Mouse (Mus musculus): Measurements from ENCODE around the gene Zc4h2. TPM values are rescaled to one million over a fixed set of nuclear protein-coding genes. Genes with fewer than 3 reads are reported as not detected.

The Zc4h2 gene
- 42.4 and 42.7 TPM in 2 replicates for polyA plus RNA-seq (2014; fragmentation: Nextera tagmentation; extraction: Ambion mirVana)

DNA sequence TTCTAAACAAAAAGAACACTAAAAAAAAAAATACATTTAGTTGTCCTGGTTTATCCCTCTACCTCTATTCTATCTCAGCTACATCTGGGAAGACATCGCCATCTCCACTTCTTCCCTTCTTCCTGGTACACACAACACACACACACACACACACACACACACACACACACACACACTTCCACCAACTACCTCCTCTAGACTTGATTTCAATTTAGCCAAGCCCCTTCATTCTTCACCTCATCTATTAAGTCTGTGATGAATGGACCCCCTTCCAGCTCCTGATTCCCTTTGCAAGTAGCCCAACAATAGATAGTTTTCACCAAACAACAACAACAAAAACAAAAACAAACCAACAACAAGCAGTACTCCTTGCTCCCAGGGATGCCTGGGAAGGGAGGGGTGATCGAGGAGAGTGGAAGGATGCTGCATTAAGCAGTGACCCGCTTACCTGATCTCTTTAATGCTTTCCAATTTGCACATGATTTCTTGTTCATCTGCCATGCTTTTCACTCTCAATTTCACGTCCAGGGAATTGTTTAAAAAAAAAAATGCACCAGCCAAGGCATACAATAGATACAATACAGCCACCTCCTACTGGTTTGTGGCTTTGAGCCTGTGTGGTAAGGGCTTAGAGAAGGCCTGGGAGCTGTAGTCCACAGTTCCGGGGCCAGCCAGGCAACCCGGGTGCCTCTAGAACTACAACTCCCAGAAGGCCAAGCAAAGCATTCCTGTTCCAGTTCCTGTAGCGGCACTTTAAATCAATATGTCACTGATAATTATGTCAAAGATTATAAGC is at the start of gene Zc4h2:
TSS of gene Zc4h2 (minus strand) at position 706 of the 796 bp plus-strand sequence.
- Histone ChIP-seq H3K27ac (replicated peaks; ENCODE audit: low read depth, low read length) (no peak within 1 kb of the TSS), H3K36me3 (replicated peaks; ENCODE audit: control insufficient read depth, insufficient read depth, low read depth, low read length) (no peaks in the 10 kb centered on the region), H3K4me1 (ENCODE audit: control insufficient read depth, insufficient read depth, low read length) (no peaks in the 10 kb centered on the region), H3K4me2 (ENCODE audit: low read depth, low read length) (peak within 1 kb of the TSS; percentile 19; the same call in 1 of the 2 replicates), H3K27me3 (ENCODE audit: control insufficient read depth, insufficient read depth, low read length) (no peaks in the 10 kb centered on the region), H3K9me3 (replicated peaks; ENCODE audit: control insufficient read depth, low read length) (no peaks in the 10 kb centered on the region), H3K9ac (replicated peaks; ENCODE audit: low read length) (peak within 1 kb of the TSS; percentile 41), H3K4me3 (ENCODE audit: low read depth, low read length) (peak within 1 kb of the TSS; percentile 40)
- peak; percentile 85 for DNase-seq (ENCODE audit: low spot score)
- peak; percentile 100 for ATAC-seq (replicated peaks; ENCODE audit: insufficient number of reproducible peaks, low FRiP score, low TSS enrichment, low read depth)
- 16% methylated on average over 7 of the region's 7 CpGs for WGBS

DNA sequence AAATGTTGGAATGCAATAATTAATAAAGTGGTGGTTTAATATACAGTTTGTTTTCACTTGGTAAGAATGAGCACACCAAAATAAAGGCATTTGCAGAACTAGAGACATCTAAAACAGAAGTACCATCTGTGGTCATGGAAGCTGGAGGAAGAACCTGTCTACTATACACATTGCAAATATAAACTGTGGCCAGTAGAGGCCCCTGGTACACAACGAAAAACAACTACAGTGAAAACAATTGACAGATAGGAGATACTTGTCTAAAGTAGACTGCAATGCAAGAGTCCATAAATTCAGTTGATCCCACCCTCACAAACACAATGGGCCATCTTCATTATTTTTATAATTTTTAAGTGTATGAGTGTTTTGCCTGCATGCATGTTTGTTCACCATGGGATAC is 28.8 kb upstream of the Zc4h2 start:
- 63% methylated on average over 1 of the region's 1 CpGs for WGBS
- ATAC-seq (replicated peaks; ENCODE audit: insufficient number of reproducible peaks, low FRiP score, low TSS enrichment, low read depth): no peak

DNA sequence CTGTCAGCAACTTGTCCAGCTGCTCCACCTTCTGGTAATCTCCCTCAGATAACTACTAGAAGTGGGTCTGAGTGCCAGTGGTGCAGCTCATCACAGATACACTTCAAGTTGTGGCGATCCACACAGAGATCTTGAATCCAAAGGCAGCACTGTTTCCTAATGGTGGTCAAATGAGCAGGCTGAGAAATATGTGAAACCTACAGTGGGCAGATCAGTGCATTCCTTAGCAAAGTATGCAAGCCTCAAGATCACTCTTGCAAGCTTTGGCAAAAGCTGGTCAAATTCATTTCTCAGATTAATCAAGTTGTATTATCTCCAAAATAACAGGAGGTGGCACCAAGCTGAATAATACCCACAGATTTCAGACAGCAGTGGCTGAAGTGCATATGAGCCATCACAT is 23.9 kb upstream of the Zc4h2 start:
- Histone ChIP-seq H3K27ac (replicated peaks; ENCODE audit: low read depth, low read length) (no peak overlapping the region), H3K9me3 (replicated peaks; ENCODE audit: control insufficient read depth, low read length) (no peaks in the 10 kb centered on the region), H3K36me3 (replicated peaks; ENCODE audit: control insufficient read depth, insufficient read depth, low read depth, low read length) (no peaks in the 10 kb centered on the region), H3K4me2 (ENCODE audit: low read depth, low read length) (no peak overlapping the region), H3K4me1 (ENCODE audit: control insufficient read depth, insufficient read depth, low read length) (no peaks in the 10 kb centered on the region), H3K4me3 (ENCODE audit: low read depth, low read length) (no peak overlapping the region), H3K9ac (replicated peaks; ENCODE audit: low read length) (no peak overlapping the region), H3K27me3 (ENCODE audit: control insufficient read depth, insufficient read depth, low read length) (no peaks in the 10 kb centered on the region)
- ATAC-seq (replicated peaks; ENCODE audit: insufficient number of reproducible peaks, low FRiP score, low TSS enrichment, low read depth): no peak
- 89% methylated on average over 1 of the region's 1 CpGs for WGBS
- no peak for DNase-seq (ENCODE audit: low spot score)

More for the DNA sequence above, 28.8 kb upstream of the Zc4h2 start:
- no peaks in the 10 kb centered on the region for H3K9me3 ChIP-seq (replicated peaks; ENCODE audit: control insufficient read depth, low read length)
- H3K4me1 ChIP-seq (ENCODE audit: control insufficient read depth, insufficient read depth, low read length): no peaks in the 10 kb centered on the region
- no peaks in the 10 kb centered on the region for H3K27me3 ChIP-seq (ENCODE audit: control insufficient read depth, insufficient read depth, low read length)
- no peak overlapping the region for H3K27ac ChIP-seq (replicated peaks; ENCODE audit: low read depth, low read length)
- H3K4me2 ChIP-seq (ENCODE audit: low read depth, low read length): no peak overlapping the region
- H3K9ac ChIP-seq (replicated peaks; ENCODE audit: low read length): no peak overlapping the region
- DNase-seq (ENCODE audit: low spot score): peak; percentile 0
- H3K4me3 ChIP-seq (ENCODE audit: low read depth, low read length): no peak overlapping the region
- H3K36me3 ChIP-seq (replicated peaks; ENCODE audit: control insufficient read depth, insufficient read depth, low read depth, low read length): no peaks in the 10 kb centered on the region

DNA sequence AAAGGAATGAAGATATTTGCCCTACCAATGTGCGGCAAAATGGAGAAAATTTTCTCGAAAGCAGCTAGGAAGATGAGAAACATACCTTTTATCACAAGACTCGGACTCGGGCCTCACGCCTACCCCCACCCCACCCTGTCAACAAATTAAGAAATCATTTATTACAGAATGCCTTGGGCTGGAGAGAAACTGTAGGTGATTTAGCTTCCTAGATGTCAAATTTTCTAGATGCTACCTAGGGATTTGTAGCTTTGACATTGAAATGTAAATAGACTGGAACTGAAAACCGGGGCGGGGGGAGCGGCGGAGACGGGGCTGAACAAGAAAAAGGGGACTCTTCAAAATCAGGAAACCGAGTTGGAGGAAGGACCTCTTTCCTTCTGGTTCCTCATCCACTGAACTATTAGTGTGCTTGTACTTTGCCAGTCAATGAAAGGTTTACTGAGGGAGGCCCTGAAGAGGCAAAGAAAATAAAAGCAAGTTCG is 333 bp upstream of the Zc4h2 start:
- H3K9ac ChIP-seq (replicated peaks; ENCODE audit: low read length): peak overlapping the region; percentile 41
- H3K4me3 ChIP-seq (ENCODE audit: low read depth, low read length): peak overlapping the region; percentile 40
- no peaks in the 10 kb centered on the region for H3K9me3 ChIP-seq (replicated peaks; ENCODE audit: control insufficient read depth, low read length)
- 21% methylated on average over 12 of the region's 12 CpGs for WGBS
- no peaks in the 10 kb centered on the region for H3K36me3 ChIP-seq (replicated peaks; ENCODE audit: control insufficient read depth, insufficient read depth, low read depth, low read length)
- H3K27ac ChIP-seq (replicated peaks; ENCODE audit: low read depth, low read length): no peak overlapping the region
- peak overlapping the region; percentile 16; the same call in 1 of the 2 replicates for H3K4me2 ChIP-seq (ENCODE audit: low read depth, low read length)
- DNase-seq (ENCODE audit: low spot score) (no peak), ATAC-seq (replicated peaks; ENCODE audit: insufficient number of reproducible peaks, low FRiP score, low TSS enrichment, low read depth) (0 out of 2 replicates have a peak, but pooled peaks have one; percentile 66)
- no peaks in the 10 kb centered on the region for H3K4me1 ChIP-seq (ENCODE audit: control insufficient read depth, insufficient read depth, low read length)
- no peaks in the 10 kb centered on the region for H3K27me3 ChIP-seq (ENCODE audit: control insufficient read depth, insufficient read depth, low read length)

DNA sequence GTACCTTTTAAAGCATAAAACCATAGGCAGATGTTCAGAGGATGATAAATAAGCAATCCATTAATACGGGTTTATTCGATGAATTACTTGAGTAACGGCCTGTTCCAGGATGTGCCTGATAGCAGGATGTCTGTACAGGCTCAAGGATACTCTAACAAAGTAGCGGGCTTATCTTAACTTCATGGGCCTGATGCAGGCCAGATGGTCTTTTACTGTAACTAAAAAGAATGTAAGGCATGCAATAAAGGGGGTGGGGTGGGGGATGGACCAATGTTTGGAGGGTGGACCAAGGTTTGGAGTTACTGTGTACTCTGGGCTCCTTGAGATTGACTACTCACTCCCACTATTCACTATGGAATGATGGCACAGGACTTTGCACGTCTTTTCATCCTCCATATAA is 57.7 kb downstream of the Zc4h2 start:
- WGBS: 83% methylated on average over 5 of the region's 5 CpGs

More for the DNA sequence above, 57.7 kb downstream of the Zc4h2 start:
- no peaks in the 10 kb centered on the region for H3K27me3 ChIP-seq (ENCODE audit: control insufficient read depth, insufficient read depth, low read length)
- no peak for ATAC-seq (replicated peaks; ENCODE audit: insufficient number of reproducible peaks, low FRiP score, low TSS enrichment, low read depth)
- no peaks in the 10 kb centered on the region for H3K36me3 ChIP-seq (replicated peaks; ENCODE audit: control insufficient read depth, insufficient read depth, low read depth, low read length)
- H3K27ac ChIP-seq (replicated peaks; ENCODE audit: low read depth, low read length): no peak overlapping the region
- no peaks in the 10 kb centered on the region for H3K9me3 ChIP-seq (replicated peaks; ENCODE audit: control insufficient read depth, low read length)
- H3K9ac ChIP-seq (replicated peaks; ENCODE audit: low read length): no peak overlapping the region
- H3K4me3 ChIP-seq (ENCODE audit: low read depth, low read length): no peak overlapping the region
- DNase-seq (ENCODE audit: low spot score): no peak
- H3K4me2 ChIP-seq (ENCODE audit: low read depth, low read length): no peak overlapping the region
- H3K4me1 ChIP-seq (ENCODE audit: control insufficient read depth, insufficient read depth, low read length): no peaks in the 10 kb centered on the region

Other genes with a start within 250 kb of the Zc4h2 start
- gene Amer1, start 213.6 kb downstream of the Zc4h2 start, polyA plus RNA-seq (2014; fragmentation: Nextera tagmentation; extraction: Ambion mirVana): 8.6 and 8.7 TPM in 2 replicates
- not detected in 2 replicates for gene Asb12, start 100.5 kb downstream of the Zc4h2 start, polyA plus RNA-seq (2014; fragmentation: Nextera tagmentation; extraction: Ambion mirVana)
- gene Pfn5, start 100.4 kb downstream of the Zc4h2 start, polyA plus RNA-seq (2014; fragmentation: Nextera tagmentation; extraction: Ambion mirVana): not detected in 2 replicates
- gene Zc3h12b, start 53.2 kb upstream of the Zc4h2 start, polyA plus RNA-seq (2014; fragmentation: Nextera tagmentation; extraction: Ambion mirVana): 3.5 and 3.7 TPM in 2 replicates

Data from embryonic facial prominence, embryonic 11.5 days (tissue).